In the genomic region with DNA sequence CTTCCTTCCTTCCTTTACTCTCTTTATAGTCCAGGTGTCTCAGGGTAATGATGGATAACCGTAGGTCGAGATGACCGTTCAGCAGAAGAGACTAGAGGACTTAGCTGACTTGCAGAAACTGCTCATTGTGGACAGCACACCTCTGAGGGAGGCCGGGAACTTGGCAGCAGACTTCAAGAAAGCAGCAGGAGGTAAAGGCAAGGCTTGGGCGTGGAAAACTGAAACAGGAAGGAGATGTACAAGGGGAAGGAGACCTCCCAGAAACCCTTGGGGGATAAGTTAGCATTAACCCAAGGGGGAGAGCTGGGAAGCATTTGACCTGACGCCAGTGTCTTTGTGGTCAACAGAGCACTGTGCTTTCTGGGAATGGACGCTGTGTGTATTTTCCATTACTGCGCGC, we compare ENCODE assay signal across 27 mouse cellular contexts. TPM values are rescaled to one million over a fixed set of nuclear protein-coding genes. Genes with fewer than 3 reads are reported as not detected.
DNase-seq lines count a peak whose midpoint lies in the region; ATAC-seq and TF ChIP-seq lines count a peak whose summit lies in the region.
"Had no signal": no experiment of that assay in that cellular context is flagged by ENCODE, and none has a peak within 500 bp of the region (broad histone marks: within the 10 kb centered on the region; RNA-seq: fewer than 3 reads in every experiment).

No protein-coding gene starts in this region.

- no peak overlapping the region for H3K4me2 ChIP-seq in midbrain, embryonic 14.5 days (ENCODE audit: low read length)
- no peak overlapping the region for H3K4me2 ChIP-seq in midbrain, embryonic 15.5 days
- H3K4me2 ChIP-seq: embryonic facial prominence, embryonic 12.5 days; forebrain, embryonic 12.5 days had no signal

- DNase-seq in heart, adult 11 months: peak; percentile 73
- DNase-seq in heart, adult 18-20 months: no peak
- peak; percentile 5 for DNase-seq in midbrain, embryonic 14.5 days
- DNase-seq in ES-CJ7 (ENCODE audit: low read depth, low spot score) (peak; percentile 63), R1 (ENCODE audit: low read depth, low spot score) (peak; percentile 79)
- no peak for DNase-seq in thymus, postnatal 10 days (ENCODE audit: low spot score in 2 of 2)
- DNase-seq in lung, adult 2 months: no peak
- DNase-seq: adrenal gland, adult 8-10 months; adrenal gland, postnatal 14 days; adrenal gland, postnatal 36 days; B cell, adult 2 months; cerebellum, adult 11-12 months; cerebellum, adult 2 months; cerebellum, adult 9-10 months; cerebellum, postnatal 10 days; cerebellum, postnatal 25 days had no signal

- no peaks in the 10 kb centered on the region for H3K9me3 ChIP-seq in midbrain, embryonic 14.5 days (ENCODE audit: control insufficient read depth, low read length)
- no peaks in the 10 kb centered on the region for H3K9me3 ChIP-seq in midbrain, embryonic 15.5 days
- H3K9me3 ChIP-seq: embryonic facial prominence, embryonic 10.5 days; embryonic facial prominence, embryonic 12.5 days; forebrain, embryonic 12.5 days; G1E had no signal

- no peaks in the 10 kb centered on the region for H3K36me3 ChIP-seq in midbrain, embryonic 14.5 days (ENCODE audit: control insufficient read depth, insufficient read depth, low read length)
- no peaks in the 10 kb centered on the region for H3K36me3 ChIP-seq in midbrain, embryonic 15.5 days (replicated peaks)
- H3K36me3 ChIP-seq: embryonic facial prominence, embryonic 10.5 days; embryonic facial prominence, embryonic 12.5 days; forebrain, embryonic 12.5 days; G1E had no signal

- WGBS in midbrain, embryonic 14.5 days: 76% methylated on average over 9 of the region's 9 CpGs
- 84% methylated on average over 9 of the region's 9 CpGs for WGBS in midbrain, embryonic 15.5 days
- WGBS in lung, adult 2 months: 61% methylated on average over 9 of the region's 9 CpGs

- no peaks in the 10 kb centered on the region for H3K27me3 ChIP-seq in midbrain, embryonic 14.5 days (ENCODE audit: control insufficient read depth, insufficient read depth, low read length)
- no peaks in the 10 kb centered on the region for H3K27me3 ChIP-seq in midbrain, embryonic 15.5 days (replicated peaks)
- H3K27me3 ChIP-seq: CH12.LX; embryonic facial prominence, embryonic 12.5 days; forebrain, embryonic 12.5 days; Patski had no signal

- ATAC-seq in midbrain, embryonic 14.5 days (ENCODE audit: low FRiP score, low TSS enrichment): no peak
- no peak for ATAC-seq in midbrain, embryonic 15.5 days (replicated peaks)
- ATAC-seq: activated CD4-positive, CD25-positive, alpha-beta regulatory T cell, adult 4 months; CD4-positive, CD25-positive, alpha-beta regulatory T cell, adult 4 months; forebrain, embryonic 14.5 days; forebrain, embryonic 16.5 days; Patski had no signal

- TF ChIP-seq CTCF in lung, adult 2 months (IDR thresholded peaks at IDR 0.05; ENCODE audit: insufficient read depth, low read length): no peak

- H3K4me1 ChIP-seq in midbrain, embryonic 14.5 days (ENCODE audit: control insufficient read depth, insufficient read depth, low read length): no peaks in the 10 kb centered on the region
- H3K4me1 ChIP-seq in midbrain, embryonic 15.5 days: no peaks in the 10 kb centered on the region
- no peaks in the 10 kb centered on the region for H3K4me1 ChIP-seq in lung, adult 2 months (ENCODE audit: control insufficient read depth, insufficient read depth, low read length)
- H3K4me1 ChIP-seq: forebrain, embryonic 12.5 days had no signal

- H3K4me3 ChIP-seq in midbrain, embryonic 14.5 days (replicated peaks; ENCODE audit: low read depth, low read length): no peak overlapping the region
- no peak overlapping the region for H3K4me3 ChIP-seq in midbrain, embryonic 15.5 days
- no peak overlapping the region for H3K4me3 ChIP-seq in lung, adult 2 months (replicated peaks; ENCODE audit: extremely low read depth, low read depth, low read length)
- H3K4me3 ChIP-seq: embryonic facial prominence, embryonic 10.5 days; embryonic facial prominence, embryonic 12.5 days; forebrain, embryonic 12.5 days had no signal

- TF ChIP-seq POLR2A in lung, adult 2 months (IDR thresholded peaks at IDR 0.05; ENCODE audit: borderline replicate concordance, extremely low read depth, low read depth, low read length): no peak

- no peak overlapping the region for H3K27ac ChIP-seq in midbrain, embryonic 14.5 days (replicated peaks; ENCODE audit: low read depth, low read length)
- H3K27ac ChIP-seq in midbrain, embryonic 15.5 days: no peak overlapping the region
- H3K27ac ChIP-seq: embryonic facial prominence, embryonic 10.5 days; embryonic facial prominence, embryonic 12.5 days; forebrain, embryonic 12.5 days had no signal

- H3K9ac ChIP-seq in midbrain, embryonic 14.5 days (replicated peaks; ENCODE audit: low read length): no peak overlapping the region
- no peak overlapping the region for H3K9ac ChIP-seq in midbrain, embryonic 15.5 days
- H3K9ac ChIP-seq: forebrain, embryonic 12.5 days had no signal

RNA-seq across cellular contexts. Expression of a gene that starts 58.8 kb away (rescaled TPM):
- total RNA-seq in heart, adult 18-20 months (2021): 10 to 100 TPM in 1 of 2 experiments, 1 to 10 TPM in 1; 8.6 to 12.3 TPM
- 5.9 and 7.8 TPM in 2 replicates for polyA plus RNA-seq in midbrain, embryonic 14.5 days (2014; fragmentation: Nextera tagmentation; extraction: Ambion mirVana)
- 7.5 and 9.9 TPM in 2 replicates for polyA plus RNA-seq in midbrain, embryonic 15.5 days (2015; fragmentation: Nextera tagmentation; extraction: Ambion mirVana)
- 26.9 and 31.5 TPM in 2 replicates for polyA plus RNA-seq in lung, adult 2 months (2012; rRNA removed)
- total RNA-seq: CH12.LX had no signal
- polyA plus RNA-seq: activated CD4-positive, CD25-positive, alpha-beta regulatory T cell, adult 4 months had no signal

Comparison
In these comparisons a context has a peak if more than half of its experiments do, and no peak if none do; other contexts are left out.
1. DNase-seq: peak in heart, adult 11 months (single experiment), midbrain, embryonic 14.5 days (single experiment), ES-CJ7 (single experiment) and R1 (single experiment); none in heart, adult 18-20 months (0 of 2), thymus, postnatal 10 days (0 of 2) and lung, adult 2 months (single experiment).